Mouse (Mus musculus): ENCODE data around the gene Igfbp7. TPM values are rescaled to one million over a fixed set of nuclear protein-coding genes. Genes with fewer than 3 reads are reported as not detected.

Gene Igfbp7
- polyA plus RNA-seq, 1 experiment, result 406 TPM

- Histone ChIP-seq H3K27ac (ENCODE audit: insufficient read depth, low read length) (no peak overlapping the region), H3K4me1 (ENCODE audit: control insufficient read depth, insufficient read depth, low read length) (0 out of 2 replicates have a peak, but pooled peaks cover 5% of the 10 kb centered on the region), H3K4me3 (ENCODE audit: insufficient read depth, low read length) (no peak overlapping the region)
- TF ChIP-seq POLR2A (IDR thresholded peaks at IDR 0.05; ENCODE audit: low read depth, low read length) (no peak), CTCF (IDR thresholded peaks at IDR 0.05; ENCODE audit: borderline replicate concordance, insufficient read depth, low read length) (no peak)
These were observed 689 bp upstream of the Igfbp7 start for GRCm38 (mm10) chr5:77408530-77408929.

DNA sequence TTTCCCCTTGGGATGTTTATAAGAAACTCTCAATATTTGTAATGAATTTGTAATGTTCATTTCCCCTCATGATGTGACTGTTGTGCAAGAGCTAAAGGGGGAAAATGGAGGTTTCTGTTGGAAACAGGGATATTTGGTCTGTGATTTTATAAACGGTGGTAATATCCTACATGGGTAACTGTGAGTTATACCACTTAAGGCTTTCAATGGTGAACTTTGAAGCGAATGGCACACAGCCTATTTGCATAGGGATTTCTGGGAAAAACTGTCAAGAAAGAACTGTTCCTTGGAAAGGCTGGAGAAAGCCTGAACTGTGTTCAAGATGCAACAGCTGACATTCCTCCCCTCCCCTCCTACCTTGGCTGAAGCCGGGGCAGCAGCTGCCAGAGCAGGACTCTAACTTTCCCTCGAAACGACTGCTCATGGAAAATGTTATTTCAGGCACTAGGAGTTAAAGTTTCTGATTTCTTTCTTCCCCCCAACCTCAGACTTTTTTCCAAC is 1.4 kb downstream of the Igfbp7 start:
- peak overlapping the region; percentile 50 for H3K27ac ChIP-seq (ENCODE audit: insufficient read depth, low read length)
- peak overlapping the region; percentile 82 for H3K4me3 ChIP-seq (ENCODE audit: insufficient read depth, low read length)
- TF ChIP-seq CTCF (IDR thresholded peaks at IDR 0.05; ENCODE audit: borderline replicate concordance, insufficient read depth, low read length) (no peak), POLR2A (IDR thresholded peaks at IDR 0.05; ENCODE audit: low read depth, low read length) (no peak)
- H3K4me1 ChIP-seq (ENCODE audit: control insufficient read depth, insufficient read depth, low read length), result peaks cover 8% of the 10 kb centered on the region; the same call in 1 of the 2 replicates

GRCm38 (mm10) chr5:77405455-77406057 is 2.3 kb downstream of the Igfbp7 start:
- Histone ChIP-seq H3K4me3 (ENCODE audit: insufficient read depth, low read length) (peak overlapping the region; percentile 41), H3K27ac (ENCODE audit: insufficient read depth, low read length) (no peak overlapping the region), H3K4me1 (ENCODE audit: control insufficient read depth, insufficient read depth, low read length) (peaks cover 11% of the 10 kb centered on the region; the same call in 1 of the 2 replicates)
- no peak for TF ChIP-seq POLR2A (IDR thresholded peaks at IDR 0.05; ENCODE audit: low read depth, low read length)
- no peak for TF ChIP-seq CTCF (IDR thresholded peaks at IDR 0.05; ENCODE audit: borderline replicate concordance, insufficient read depth, low read length)

GRCm38 (mm10) chr5:77404941-77405340 is 2.9 kb downstream of the Igfbp7 start:
- Histone ChIP-seq H3K4me1 (ENCODE audit: control insufficient read depth, insufficient read depth, low read length) (peaks cover 12% of the 10 kb centered on the region; the same call in 1 of the 2 replicates), H3K27ac (ENCODE audit: insufficient read depth, low read length) (no peak overlapping the region), H3K4me3 (ENCODE audit: insufficient read depth, low read length) (peak overlapping the region; percentile 3; the same call in 1 of the 2 replicates)
- TF ChIP-seq POLR2A (IDR thresholded peaks at IDR 0.05; ENCODE audit: low read depth, low read length), result no peak
- no peak for TF ChIP-seq CTCF (IDR thresholded peaks at IDR 0.05; ENCODE audit: borderline replicate concordance, insufficient read depth, low read length)

DNA sequence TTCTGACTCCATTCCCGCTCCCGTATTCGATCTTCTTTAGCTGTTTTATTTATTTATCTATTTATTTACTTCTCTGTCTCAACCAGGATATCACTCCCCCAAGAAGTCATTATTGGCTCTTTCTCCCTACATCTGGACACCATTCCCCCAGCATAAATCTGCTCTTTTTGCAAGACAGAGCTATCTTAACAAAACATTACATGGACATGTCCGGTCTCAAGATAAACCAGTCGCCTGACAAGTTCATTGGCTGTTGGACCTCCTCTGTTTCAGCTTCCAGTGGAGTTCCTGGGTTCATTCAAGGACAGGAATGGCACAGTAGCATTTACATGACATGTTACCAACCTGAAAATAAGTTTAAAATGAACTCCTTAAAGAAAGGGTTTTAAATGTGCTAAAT is 4.9 kb downstream of the Igfbp7 start:
- Histone ChIP-seq H3K4me3 (ENCODE audit: insufficient read depth, low read length) (no peak overlapping the region), H3K27ac (ENCODE audit: insufficient read depth, low read length) (no peak overlapping the region), H3K4me1 (ENCODE audit: control insufficient read depth, insufficient read depth, low read length) (peaks cover 18% of the 10 kb centered on the region)
- no peak for TF ChIP-seq POLR2A (IDR thresholded peaks at IDR 0.05; ENCODE audit: low read depth, low read length)
- TF ChIP-seq CTCF (IDR thresholded peaks at IDR 0.05; ENCODE audit: borderline replicate concordance, insufficient read depth, low read length), result no peak

DNA sequence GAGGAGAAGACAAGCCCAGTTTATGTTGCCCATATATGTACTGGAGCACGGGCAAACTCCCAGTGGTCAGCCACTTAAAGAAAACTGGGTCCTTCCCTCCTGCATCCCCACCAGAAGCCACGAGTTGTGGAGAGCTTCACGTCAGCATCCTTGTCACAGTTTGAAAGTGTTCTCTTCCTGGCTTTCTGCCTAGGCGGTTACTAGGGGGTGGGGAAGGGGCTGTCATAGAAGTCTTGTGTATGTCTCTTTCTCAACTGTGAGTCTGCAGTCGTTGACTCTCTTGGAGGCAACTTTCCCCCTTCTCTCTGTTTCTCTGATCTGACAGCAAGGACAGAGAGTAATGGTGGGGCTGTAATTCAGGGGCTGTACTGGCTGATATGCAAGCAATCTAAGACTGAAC is 5.7 kb downstream of the Igfbp7 start:
- TF ChIP-seq POLR2A (IDR thresholded peaks at IDR 0.05; ENCODE audit: low read depth, low read length) (no peak), CTCF (IDR thresholded peaks at IDR 0.05; ENCODE audit: borderline replicate concordance, insufficient read depth, low read length) (no peak)
- Histone ChIP-seq H3K4me3 (ENCODE audit: insufficient read depth, low read length) (no peak overlapping the region), H3K4me1 (ENCODE audit: control insufficient read depth, insufficient read depth, low read length) (peaks cover 18% of the 10 kb centered on the region)

DNA sequence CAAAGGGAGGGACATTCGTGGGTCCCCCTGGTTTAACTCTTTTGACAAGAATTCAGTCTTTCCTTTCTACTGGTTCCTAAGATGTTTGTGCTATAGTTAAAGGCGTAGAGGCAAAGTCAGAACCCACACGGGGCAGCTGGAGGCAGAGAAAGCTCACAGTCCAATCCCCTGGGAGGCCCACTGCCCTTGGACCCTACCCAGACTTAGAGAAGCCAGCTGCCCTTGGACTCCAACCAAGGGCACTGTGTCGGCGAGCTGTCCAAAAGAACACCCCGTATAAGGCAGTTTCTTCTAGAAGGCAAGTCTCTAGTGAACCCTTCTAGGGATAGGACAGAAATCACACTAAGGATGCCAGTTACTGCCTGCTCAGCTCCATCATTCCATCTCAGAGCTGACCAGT is 7.0 kb downstream of the Igfbp7 start:
- Histone ChIP-seq H3K27ac (ENCODE audit: insufficient read depth, low read length) (no peak overlapping the region), H3K4me1 (ENCODE audit: control insufficient read depth, insufficient read depth, low read length) (peaks cover 23% of the 10 kb centered on the region), H3K4me3 (ENCODE audit: insufficient read depth, low read length) (no peak overlapping the region)
- TF ChIP-seq CTCF (IDR thresholded peaks at IDR 0.05; ENCODE audit: borderline replicate concordance, insufficient read depth, low read length) (no peak), POLR2A (IDR thresholded peaks at IDR 0.05; ENCODE audit: low read depth, low read length) (no peak)

More for the DNA sequence above, 5.7 kb downstream of the Igfbp7 start:
- no peak overlapping the region for H3K27ac ChIP-seq (ENCODE audit: insufficient read depth, low read length)

- H3K4me1 ChIP-seq (ENCODE audit: control insufficient read depth, insufficient read depth, low read length), result peaks cover 23% of the 10 kb centered on the region
- TF ChIP-seq POLR2A (IDR thresholded peaks at IDR 0.05; ENCODE audit: low read depth, low read length), result no peak
- no peak for TF ChIP-seq CTCF (IDR thresholded peaks at IDR 0.05; ENCODE audit: borderline replicate concordance, insufficient read depth, low read length)
- H3K4me3 ChIP-seq (ENCODE audit: insufficient read depth, low read length), result no peak overlapping the region
- H3K27ac ChIP-seq (ENCODE audit: insufficient read depth, low read length), result no peak overlapping the region
These were observed 7.7 kb downstream of the Igfbp7 start for GRCm38 (mm10) chr5:77400151-77400550.

- Histone ChIP-seq H3K4me3 (ENCODE audit: insufficient read depth, low read length) (no peak overlapping the region), H3K4me1 (ENCODE audit: control insufficient read depth, insufficient read depth, low read length) (peaks cover 19% of the 10 kb centered on the region), H3K27ac (ENCODE audit: insufficient read depth, low read length) (no peak overlapping the region)
- TF ChIP-seq POLR2A (IDR thresholded peaks at IDR 0.05; ENCODE audit: low read depth, low read length) (no peak), CTCF (IDR thresholded peaks at IDR 0.05; ENCODE audit: borderline replicate concordance, insufficient read depth, low read length) (no peak)
These were observed 8.8 kb downstream of the Igfbp7 start for GRCm38 (mm10) chr5:77399076-77399475.

GRCm38 (mm10) chr5:77398285-77399057 is 9.4 kb downstream of the Igfbp7 start:
- no peak for TF ChIP-seq POLR2A (IDR thresholded peaks at IDR 0.05; ENCODE audit: low read depth, low read length)
- no peak for TF ChIP-seq CTCF (IDR thresholded peaks at IDR 0.05; ENCODE audit: borderline replicate concordance, insufficient read depth, low read length)
- peaks cover 18% of the 10 kb centered on the region for H3K4me1 ChIP-seq (ENCODE audit: control insufficient read depth, insufficient read depth, low read length)
- no peak overlapping the region for H3K27ac ChIP-seq (ENCODE audit: insufficient read depth, low read length)
- no peak overlapping the region for H3K4me3 ChIP-seq (ENCODE audit: insufficient read depth, low read length)
